ENCODE assay signal across 7 mouse cellular contexts in genomic region chr9:110476124-110477091, GRCm38 (mm10). TPM values are rescaled to one million over a fixed set of nuclear protein-coding genes. Genes with fewer than 3 reads are reported as not detected.
DNase-seq lines count a peak whose midpoint lies in the region; ATAC-seq lines count a peak whose summit lies in the region.

Gene Klhl18, minus strand, starts transcription at chr9:110476694.
Gene Kif9, plus strand, starts transcription at chr9:110476958.

- H3K4me3 ChIP-seq in intestine, embryonic 15.5 days (replicated peaks) = peak within 1 kb of the TSS; percentile 71
- H3K4me3 ChIP-seq in midbrain, embryonic 10.5 days = peak within 1 kb of the TSS; percentile 67

- no peaks in the 10 kb centered on the region for H3K36me3 ChIP-seq in intestine, embryonic 15.5 days
- peaks cover 7% of the 10 kb centered on the region; the same call in 1 of the 2 replicates for H3K36me3 ChIP-seq in midbrain, embryonic 10.5 days

- 0% methylated on average over 53 of the region's 53 CpGs for WGBS in intestine, embryonic 15.5 days
- WGBS in midbrain, embryonic 10.5 days = under 1% methylated on average over 53 of the region's 53 CpGs

- ATAC-seq in intestine, embryonic 15.5 days = peak; percentile 99

- peaks cover 8% of the 10 kb centered on the region for H3K4me1 ChIP-seq in intestine, embryonic 15.5 days (replicated peaks)
- peaks cover 16% of the 10 kb centered on the region for H3K4me1 ChIP-seq in midbrain, embryonic 10.5 days

- peak; percentile 98 for DNase-seq in adrenal gland, adult 2 months
- peak; percentile 90 for DNase-seq in embryo, embryonic 11.5 days (ENCODE audit: low read depth, low spot score)
- peak; percentile 95 for DNase-seq in gastrocnemius, postnatal 36 days
- peak; percentile 99 for DNase-seq in left cerebral cortex, postnatal 25 days (ENCODE audit: low spot score in 2 of 2)
- DNase-seq in midbrain, embryonic 10.5 days (ENCODE audit: low spot score) = peak; percentile 97
- DNase-seq in right cerebral cortex, postnatal 4 days = peak; percentile 93

- H3K9ac ChIP-seq in intestine, embryonic 15.5 days = peak within 1 kb of the TSS; percentile 70

- no peaks in the 10 kb centered on the region for H3K9me3 ChIP-seq in intestine, embryonic 15.5 days
- no peaks in the 10 kb centered on the region for H3K9me3 ChIP-seq in midbrain, embryonic 10.5 days (replicated peaks)

- 0 out of 2 replicates have a peak, but pooled peaks cover 9% of the 10 kb centered on the region for H3K27me3 ChIP-seq in intestine, embryonic 15.5 days (replicated peaks)
- H3K27me3 ChIP-seq in midbrain, embryonic 10.5 days (ENCODE audit: low read depth, poor library complexity, severe bottlenecking) = peaks cover 13% of the 10 kb centered on the region

- intact Hi-C loops in gastrocnemius, postnatal 36 days (cut with DNase I) = loop anchor here (2.0 kb wide), 1 partner anchor 56 kb away; the partner anchor contains the start of gene Setd2
- intact Hi-C loops in left cerebral cortex, postnatal 25 days (cut with DNase I) = loop anchor here (1.0 to 5.0 kb wide), 3 partner anchors 56 to 344 kb away; partner anchors contain the start of gene Setd2

- peak within 1 kb of the TSS; percentile 81 for H3K4me2 ChIP-seq in intestine, embryonic 15.5 days (replicated peaks)

- peak within 1 kb of the TSS; percentile 90 for H3K27ac ChIP-seq in intestine, embryonic 15.5 days
- H3K27ac ChIP-seq in midbrain, embryonic 10.5 days (replicated peaks) = peak within 1 kb of the TSS; percentile 88

RNA-seq across cellular contexts. Expression of gene Klhl18, which starts in this region (rescaled TPM):
- total RNA-seq in adrenal gland, adult 2 months (2021) = 10 to 100 TPM in 1 of 2 experiments, 1 to 10 TPM in 1; 9.7 to 13.4 TPM
- 8.7 and 9.4 TPM in 2 replicates for polyA plus RNA-seq in adrenal gland, adult 2 months (2012; rRNA removed)
- 1 to 10 TPM; 6.6 to 7.9 TPM for total RNA-seq in gastrocnemius, postnatal 36 days (2021)
- 7.2 and 8.5 TPM in 2 replicates for polyA plus RNA-seq in intestine, embryonic 15.5 days (2015; fragmentation: Nextera tagmentation; extraction: Ambion mirVana)
- total RNA-seq in left cerebral cortex, postnatal 25 days (2021) = 10 to 100 TPM; 26.8 to 29.9 TPM
- polyA plus RNA-seq in midbrain, embryonic 10.5 days (2016; fragmentation: Nextera tagmentation; extraction: Ambion mirVana) = 9.1 and 10.8 TPM in 2 replicates

RNA-seq across cellular contexts. Expression of gene Kif9, which starts in this region (rescaled TPM):
- total RNA-seq in adrenal gland, adult 2 months (2021) = 1 to 10 TPM in 1 of 2 experiments, under 1 TPM in 1; 0.86 to 1.3 TPM
- polyA plus RNA-seq in adrenal gland, adult 2 months (2012; rRNA removed) = 0.27 and 0.47 TPM in 2 replicates
- total RNA-seq in gastrocnemius, postnatal 36 days (2021) = under 1 TPM in 1 of 2 experiments, not detected in 1; 0.17 TPM
- polyA plus RNA-seq in intestine, embryonic 15.5 days (2015; fragmentation: Nextera tagmentation; extraction: Ambion mirVana) = 0.72 and 0.79 TPM in 2 replicates
- 1 to 10 TPM; 3.6 to 4.0 TPM for total RNA-seq in left cerebral cortex, postnatal 25 days (2021)
- 1.1 and 1.3 TPM in 2 replicates for polyA plus RNA-seq in midbrain, embryonic 10.5 days (2016; fragmentation: Nextera tagmentation; extraction: Ambion mirVana)

Comparison
In these comparisons a context has a peak if more than half of its experiments do, and no peak if none do; other contexts are left out.
1. Peak in every context shown above with its lines: DNase-seq, ATAC-seq, H3K4me3 ChIP-seq and H3K27ac ChIP-seq.